Mouse (Mus musculus): ENCODE data around the gene Shpk.

Shpk gene

DNA sequence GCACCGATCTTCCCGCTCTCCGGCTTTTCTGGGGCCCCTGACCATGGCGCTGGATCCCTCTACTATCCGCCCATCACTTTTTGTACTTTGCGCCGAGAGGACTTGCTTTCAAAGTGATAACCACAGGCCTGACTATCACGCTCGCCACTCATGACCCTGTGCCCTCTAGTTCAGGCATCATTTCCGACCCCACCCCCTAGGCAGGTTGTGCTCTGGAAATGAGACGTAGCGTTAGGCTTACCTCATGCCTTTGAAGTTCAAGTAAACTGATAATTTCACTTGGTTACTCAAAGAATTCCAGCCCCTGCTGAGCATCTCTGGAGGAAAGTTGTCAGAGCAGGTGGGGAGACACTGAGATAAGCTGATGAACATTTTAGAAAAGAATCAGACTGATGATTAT lies 619 bp downstream of the Shpk start:
- DNase-seq (ENCODE audit: extremely low spot score, low read depth, low spot score): no peak

DNA sequence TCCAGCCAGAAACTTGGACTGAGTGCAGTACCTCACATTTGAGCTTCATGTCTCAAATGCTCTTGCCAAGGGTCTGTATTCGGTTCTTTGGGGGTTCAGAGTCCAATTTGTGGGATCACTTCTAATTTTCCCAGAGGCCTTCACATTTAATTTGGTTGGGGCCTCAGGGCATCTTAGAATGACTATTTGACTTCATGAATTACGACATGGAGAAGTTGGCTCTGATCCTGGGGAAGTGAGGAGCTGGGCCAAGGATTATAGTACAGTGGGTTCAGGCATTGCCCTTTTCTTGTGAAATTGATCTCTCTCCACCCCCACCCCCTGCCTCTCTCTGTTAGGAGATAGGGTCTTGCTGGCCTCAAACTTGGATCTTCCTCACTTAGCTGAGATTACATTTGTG lies 1.8 kb downstream of the Shpk start:
- DNase-seq (ENCODE audit: extremely low spot score, low read depth, low spot score): no peak

- DNase-seq (ENCODE audit: extremely low spot score, low read depth, low spot score): no peak
These were observed 2.3 kb downstream of the Shpk start for GRCm38 (mm10) chr11:73201597-73201996.

DNA sequence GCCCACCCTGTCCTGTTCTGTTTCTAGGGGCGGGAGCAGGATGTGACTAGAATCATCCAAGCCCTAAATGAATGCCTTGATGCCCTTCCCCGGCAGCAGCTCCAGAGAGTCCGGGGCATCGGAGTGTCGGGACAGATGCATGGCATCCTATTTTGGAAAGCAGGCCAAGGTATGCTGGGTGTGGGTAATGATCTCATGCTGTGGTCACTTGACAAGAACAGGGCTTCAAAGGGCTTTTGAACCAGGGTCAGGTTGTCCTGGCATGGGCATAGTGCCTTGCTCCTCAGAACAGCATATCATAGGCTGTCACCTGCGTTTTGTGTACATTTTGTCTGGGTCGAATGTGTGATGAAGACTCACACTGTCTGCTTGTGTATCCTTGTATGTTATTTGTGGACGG lies 4.6 kb downstream of the Shpk start:
- no peak for DNase-seq (ENCODE audit: extremely low spot score, low read depth, low spot score)

DNA sequence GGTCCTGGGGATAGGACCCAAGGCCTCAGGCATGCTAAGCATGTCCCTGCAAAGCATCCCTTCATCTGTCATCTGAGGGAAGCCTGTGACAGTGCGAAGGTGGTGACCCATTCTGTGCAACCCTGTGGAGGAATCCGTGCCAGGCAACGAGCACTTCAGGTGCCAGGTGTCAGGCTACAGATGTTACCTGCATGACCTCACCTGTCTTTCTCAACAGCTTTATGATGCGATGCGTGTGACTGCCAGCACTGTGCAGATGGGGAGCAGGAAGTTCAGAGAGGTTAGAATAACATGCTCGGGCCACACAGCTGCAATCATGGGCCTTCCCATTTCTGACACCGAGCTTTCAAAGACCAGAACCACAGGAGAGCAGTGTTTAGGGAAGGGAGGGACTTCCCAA lies 5.9 kb downstream of the Shpk start:
- no peak for DNase-seq (ENCODE audit: extremely low spot score, low read depth, low spot score)

- DNase-seq (ENCODE audit: extremely low spot score, low read depth, low spot score): no peak
These were observed 8.4 kb downstream of the Shpk start for GRCm38 (mm10) chr11:73207621-73208020.

DNA sequence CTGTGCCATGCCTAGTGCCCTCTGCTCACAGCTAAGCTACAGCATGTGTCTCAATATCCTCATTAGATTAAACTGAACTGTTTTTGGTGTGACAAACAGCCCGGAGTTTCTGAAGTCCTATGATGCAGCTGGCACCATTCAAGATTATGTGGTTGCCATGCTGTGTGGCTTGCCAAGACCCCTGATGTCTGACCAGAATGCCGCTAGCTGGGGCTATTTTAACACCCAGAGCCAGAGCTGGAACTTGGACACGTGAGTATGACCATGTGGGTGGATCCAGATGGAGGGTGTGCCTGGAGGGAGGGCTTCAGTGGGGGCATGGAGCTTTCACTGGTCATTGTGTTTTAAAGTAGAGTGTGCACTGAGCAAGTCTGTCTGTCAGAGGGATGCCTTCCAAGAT lies 14.7 kb downstream of the Shpk start:
- no peak for DNase-seq (ENCODE audit: extremely low spot score, low read depth, low spot score)

- DNase-seq (ENCODE audit: extremely low spot score, low read depth, low spot score): no peak
These were observed 20.4 kb downstream of the Shpk start for GRCm38 (mm10) chr11:73219671-73220070.

- DNase-seq (ENCODE audit: extremely low spot score, low read depth, low spot score): no peak
These were observed 21.4 kb downstream of the Shpk start for GRCm38 (mm10) chr11:73220651-73221050.

DNA sequence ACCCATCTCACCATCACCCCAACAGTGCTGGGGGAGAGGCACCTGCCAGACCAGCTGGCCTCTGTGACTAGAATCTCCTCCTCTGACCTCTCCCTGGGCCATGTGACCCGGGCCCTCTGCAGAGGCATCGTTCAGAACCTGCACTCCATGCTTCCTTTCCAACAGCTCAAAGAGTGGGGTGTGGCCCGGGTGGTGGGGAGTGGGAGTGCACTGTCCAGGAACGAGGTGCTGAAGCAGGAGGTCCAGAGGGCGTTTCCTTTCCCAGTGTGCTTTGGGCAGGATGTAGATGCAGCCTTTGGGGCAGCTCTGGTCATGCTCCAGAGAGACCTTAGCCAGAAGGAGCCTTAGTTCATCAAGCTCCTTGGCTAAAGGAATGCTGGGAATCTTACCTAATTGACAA lies 23.6 kb downstream of the Shpk start:
- no peak for DNase-seq (ENCODE audit: extremely low spot score, low read depth, low spot score)

DNA sequence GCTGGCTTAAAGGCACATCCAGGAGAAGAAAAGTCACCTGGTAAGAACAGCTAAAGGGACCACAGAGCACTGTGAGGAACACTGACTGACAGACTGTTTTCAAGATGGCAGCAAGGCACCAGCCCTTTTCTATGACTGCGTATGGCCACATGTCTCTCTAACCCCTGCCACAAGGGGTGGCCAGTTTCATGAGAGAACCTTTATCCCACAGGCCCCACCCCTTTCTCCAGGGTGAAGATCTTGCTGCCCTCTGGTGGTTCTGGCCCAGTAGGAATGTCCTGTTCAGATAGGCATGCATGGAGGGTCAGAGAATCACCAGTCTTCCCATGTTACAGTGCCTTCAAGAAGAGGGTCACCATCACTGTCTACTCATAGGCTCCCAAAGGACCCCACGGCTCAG lies 24.7 kb downstream of the Shpk start:
- no peak for DNase-seq (ENCODE audit: extremely low spot score, low read depth, low spot score)

- DNase-seq (ENCODE audit: extremely low spot score, low read depth, low spot score): no peak
These were observed 26.6 kb downstream of the Shpk start for GRCm38 (mm10) chr11:73225856-73226255.

DNA sequence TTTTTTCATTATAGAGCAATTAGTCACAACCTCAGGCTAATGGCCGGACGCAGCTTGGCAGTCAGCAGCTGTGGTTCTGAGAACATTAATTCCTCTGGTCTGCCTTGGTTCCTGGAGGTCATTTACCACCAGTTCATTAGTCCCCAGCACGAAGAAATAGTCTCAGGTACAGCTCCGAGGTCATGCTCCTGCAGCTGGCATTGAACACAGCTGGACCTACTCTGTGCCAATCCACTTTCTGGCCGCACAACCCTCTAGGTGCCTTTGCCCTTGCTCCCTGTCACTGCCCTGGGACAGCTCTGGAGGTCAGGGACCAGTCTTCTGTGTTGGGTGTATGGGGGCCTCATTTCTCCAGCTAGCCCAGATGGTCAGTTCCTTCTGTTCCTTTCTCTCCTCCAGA lies 29.6 kb downstream of the Shpk start:
- no peak for DNase-seq (ENCODE audit: extremely low spot score, low read depth, low spot score)

- DNase-seq (ENCODE audit: extremely low spot score, low read depth, low spot score): no peak
These were observed 30.8 kb downstream of the Shpk start for GRCm38 (mm10) chr11:73230081-73230480.

DNA sequence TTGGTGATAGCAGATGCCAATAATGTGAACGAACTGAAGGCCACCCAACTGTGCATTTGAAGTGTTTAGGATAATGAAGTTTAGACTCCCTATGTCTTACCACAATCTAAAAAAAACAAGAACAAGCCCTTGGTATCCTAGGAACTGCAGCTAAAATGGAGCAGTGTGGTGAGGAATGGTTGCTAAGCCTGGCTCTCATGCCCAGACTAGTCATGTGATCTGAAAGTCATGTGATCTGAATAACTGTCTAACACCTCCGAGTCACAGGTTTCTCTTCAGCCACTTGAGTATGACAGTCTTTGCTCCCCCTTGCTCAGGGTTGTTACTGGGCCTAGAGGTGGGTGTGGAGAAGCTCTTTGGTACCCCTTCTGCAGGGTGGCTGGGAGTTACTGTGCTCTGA lies 33.3 kb downstream of the Shpk start:
- DNase-seq (ENCODE audit: extremely low spot score, low read depth, low spot score): no peak

- no peak for DNase-seq (ENCODE audit: extremely low spot score, low read depth, low spot score)
These were observed 34.7 kb downstream of the Shpk start, which contains the start of gene Trpv1 for GRCm38 (mm10) chr11:73233992-73234391. Gene Trpv1 (plus strand): TSS chr11:73234292.

GRCm38 (mm10) chr11:73235990-73236701 lies 36.9 kb downstream of the Shpk start:
- DNase-seq (ENCODE audit: extremely low spot score, low read depth, low spot score): no peak

- DNase-seq (ENCODE audit: extremely low spot score, low read depth, low spot score): no peak
These were observed 37.5 kb downstream of the Shpk start for GRCm38 (mm10) chr11:73236731-73237130.

- no peak for DNase-seq (ENCODE audit: extremely low spot score, low read depth, low spot score)
These were observed 42.9 kb downstream of the Shpk start for GRCm38 (mm10) chr11:73242199-73242598.

DNA sequence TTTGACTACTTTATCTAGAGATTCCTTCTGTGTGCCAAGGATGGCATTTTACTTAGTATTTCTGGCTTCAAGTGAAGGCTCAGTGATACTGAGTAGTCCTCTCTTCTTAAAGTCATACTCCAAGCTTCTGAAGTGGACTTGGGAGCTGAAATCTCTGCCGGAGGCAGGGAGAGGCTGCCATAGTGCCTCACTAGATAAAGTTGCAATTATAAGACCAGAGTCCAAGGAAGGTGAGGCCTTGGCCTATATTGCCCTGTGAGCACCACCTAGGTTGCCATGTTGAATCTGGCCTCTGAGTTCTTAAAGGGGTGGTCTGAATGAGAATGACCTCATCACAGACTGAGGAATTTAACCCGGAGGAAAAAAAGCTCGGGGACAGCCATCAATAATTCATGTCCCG lies 43.5 kb downstream of the Shpk start:
- no peak for DNase-seq (ENCODE audit: extremely low spot score, low read depth, low spot score)

GRCm38 (mm10) chr11:73257362-73257945 lies 58.2 kb downstream of the Shpk start:
- no peak for DNase-seq (ENCODE audit: extremely low spot score, low read depth, low spot score)

- DNase-seq (ENCODE audit: extremely low spot score, low read depth, low spot score): no peak
These were observed 59.4 kb downstream of the Shpk start for GRCm38 (mm10) chr11:73258664-73259063.

DNA sequence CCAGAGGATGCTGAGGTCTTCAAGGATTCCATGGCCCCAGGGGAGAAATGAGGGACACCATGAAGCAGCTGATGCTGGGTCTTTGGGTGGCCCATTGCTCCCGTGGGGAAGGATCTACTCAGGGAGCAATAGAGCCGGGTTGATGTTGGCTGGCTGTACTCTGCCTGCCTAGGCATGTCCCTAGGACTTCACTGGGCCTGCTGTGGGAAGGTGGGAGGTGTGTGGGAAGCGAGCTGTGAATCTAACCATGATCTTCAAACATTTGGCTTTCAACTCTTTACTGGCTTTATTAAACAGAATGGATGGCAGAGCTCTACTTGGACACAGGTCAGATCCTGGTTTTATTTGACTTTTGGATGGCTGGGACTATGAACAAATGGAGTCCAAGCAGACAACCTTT lies 61.2 kb downstream of the Shpk start:
- DNase-seq (ENCODE audit: extremely low spot score, low read depth, low spot score): no peak
